Mouse (Mus musculus): Measurements from ENCODE around the gene Ass1. TPM values are rescaled to one million over a fixed set of nuclear protein-coding genes. Genes with fewer than 3 reads are reported as not detected.
A peak's percentile ranks its signal among the peaks of the same experiment; 100 is the strongest.

Gene Ass1
- 6.8 and 7.3 TPM in 2 replicates for polyA plus RNA-seq (2014; fragmentation: Nextera tagmentation; extraction: Ambion mirVana)

- ATAC-seq (ENCODE audit: low read depth) = peak; percentile 58
- Histone ChIP-seq H3K9ac (replicated peaks; ENCODE audit: low read depth, low read length) (peak within 1 kb of the TSS; percentile 48), H3K4me1 (ENCODE audit: control insufficient read depth, insufficient read depth, low read length) (peaks cover 8% of the 10 kb centered on the region; the same call in 1 of the 2 replicates), H3K9me3 (ENCODE audit: control insufficient read depth, low read length) (no peaks in the 10 kb centered on the region), H3K4me3 (ENCODE audit: low read depth, low read length) (peak within 1 kb of the TSS; percentile 35), H3K36me3 (ENCODE audit: control insufficient read depth, insufficient read depth, low read length) (no peaks in the 10 kb centered on the region), H3K27me3 (ENCODE audit: control insufficient read depth, insufficient read depth, low read length) (peaks cover 27% of the 10 kb centered on the region), H3K27ac (ENCODE audit: low read depth, low read length) (no peak within 1 kb of the TSS), H3K4me2 (ENCODE audit: low read depth, low read length) (peak within 1 kb of the TSS; percentile 83)
- under 1% methylated on average over 42 of the region's 49 CpGs for WGBS
These were observed at the start of gene Ass1 for GRCm38 (mm10) chr2:31469931-31470682. Gene Ass1 (plus strand): TSS chr2:31470207.

DNA sequence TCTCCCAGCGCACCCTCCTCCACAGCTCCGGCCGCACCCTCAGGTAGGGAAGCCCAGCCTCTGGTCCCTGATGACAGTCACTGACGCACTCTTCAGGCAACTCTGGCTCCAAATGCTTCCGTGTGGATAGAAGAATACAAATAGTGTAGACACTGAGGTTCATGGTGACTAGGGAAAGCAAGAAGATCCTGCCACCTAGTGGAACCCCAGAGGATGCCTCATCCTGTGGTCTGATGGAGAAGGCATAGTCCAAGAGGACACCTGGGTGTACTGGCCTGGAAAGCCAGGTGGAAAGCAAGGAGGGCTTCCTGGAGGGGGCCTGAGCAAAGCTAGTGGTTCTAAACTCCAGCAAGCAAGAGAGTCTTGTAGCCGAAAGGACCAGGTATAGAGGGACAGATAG lies 49.1 kb upstream of the Ass1 start:
- 87% methylated on average over 6 of the region's 6 CpGs for WGBS
- Histone ChIP-seq H3K9ac (replicated peaks; ENCODE audit: low read depth, low read length) (no peak overlapping the region), H3K36me3 (ENCODE audit: control insufficient read depth, insufficient read depth, low read length) (no peaks in the 10 kb centered on the region), H3K27ac (ENCODE audit: low read depth, low read length) (no peak overlapping the region), H3K4me1 (ENCODE audit: control insufficient read depth, insufficient read depth, low read length) (no peaks in the 10 kb centered on the region), H3K27me3 (ENCODE audit: control insufficient read depth, insufficient read depth, low read length) (no peaks in the 10 kb centered on the region), H3K4me2 (ENCODE audit: low read depth, low read length) (no peak overlapping the region), H3K4me3 (ENCODE audit: low read depth, low read length) (no peak overlapping the region), H3K9me3 (ENCODE audit: control insufficient read depth, low read length) (no peaks in the 10 kb centered on the region)
- ATAC-seq (ENCODE audit: low read depth) = no peak

DNA sequence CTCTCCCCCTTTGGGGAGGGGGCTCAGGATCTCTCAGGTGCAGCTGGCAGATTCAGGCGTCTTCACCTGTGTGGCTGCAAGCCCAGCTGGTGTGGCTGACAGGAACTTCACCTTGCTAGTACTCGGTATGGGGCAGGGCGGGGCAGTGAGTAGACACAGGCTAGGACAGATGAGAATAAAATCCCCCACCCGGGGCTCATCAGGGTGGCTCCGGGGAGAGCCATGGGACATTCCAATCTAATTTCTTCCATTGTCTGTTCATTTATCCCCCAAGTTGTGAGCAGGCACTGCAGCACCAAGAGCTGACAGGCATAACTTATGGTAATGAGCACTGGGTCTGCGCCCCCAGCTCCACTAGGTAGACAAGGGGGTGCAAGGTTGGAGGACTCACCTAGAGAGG lies 47.4 kb upstream of the Ass1 start:
- Histone ChIP-seq H3K4me3 (ENCODE audit: low read depth, low read length) (no peak overlapping the region), H3K4me2 (ENCODE audit: low read depth, low read length) (no peak overlapping the region), H3K4me1 (ENCODE audit: control insufficient read depth, insufficient read depth, low read length) (no peaks in the 10 kb centered on the region), H3K9me3 (ENCODE audit: control insufficient read depth, low read length) (no peaks in the 10 kb centered on the region), H3K36me3 (ENCODE audit: control insufficient read depth, insufficient read depth, low read length) (no peaks in the 10 kb centered on the region), H3K27me3 (ENCODE audit: control insufficient read depth, insufficient read depth, low read length) (no peaks in the 10 kb centered on the region), H3K9ac (replicated peaks; ENCODE audit: low read depth, low read length) (no peak overlapping the region), H3K27ac (ENCODE audit: low read depth, low read length) (no peak overlapping the region)
- no peak for ATAC-seq (ENCODE audit: low read depth)
- 66% methylated on average over 6 of the region's 6 CpGs for WGBS

DNA sequence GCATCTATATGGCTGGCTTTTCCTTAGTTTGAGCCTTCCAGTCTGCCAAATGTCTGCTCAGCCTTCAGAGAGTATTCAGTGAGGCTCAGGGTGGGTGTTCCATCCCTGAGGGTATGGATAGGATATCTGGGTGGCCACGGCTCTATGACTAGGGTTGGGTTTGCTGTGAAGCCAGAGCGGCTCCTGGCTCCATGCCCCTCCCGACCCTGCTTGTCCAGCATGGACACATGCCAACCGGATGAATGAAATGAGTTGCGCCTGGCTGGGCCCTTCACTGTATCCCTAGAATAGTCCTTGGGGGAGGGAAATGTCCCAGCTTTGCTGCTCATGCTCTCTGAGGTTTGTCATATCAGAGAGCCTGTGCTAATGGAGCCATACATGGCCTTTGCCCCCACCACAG lies 38.5 kb upstream of the Ass1 start:
- no peaks in the 10 kb centered on the region for H3K4me1 ChIP-seq (ENCODE audit: control insufficient read depth, insufficient read depth, low read length)
- no peaks in the 10 kb centered on the region for H3K9me3 ChIP-seq (ENCODE audit: control insufficient read depth, low read length)
- ATAC-seq (ENCODE audit: low read depth) = no peak
- H3K9ac ChIP-seq (replicated peaks; ENCODE audit: low read depth, low read length) = no peak overlapping the region
- H3K4me3 ChIP-seq (ENCODE audit: low read depth, low read length) = no peak overlapping the region
- 75% methylated on average over 5 of the region's 5 CpGs for WGBS
- H3K27me3 ChIP-seq (ENCODE audit: control insufficient read depth, insufficient read depth, low read length) = no peaks in the 10 kb centered on the region; the same call in 1 of the 2 replicates
- H3K27ac ChIP-seq (ENCODE audit: low read depth, low read length) = no peak overlapping the region
- H3K4me2 ChIP-seq (ENCODE audit: low read depth, low read length) = no peak overlapping the region
- no peaks in the 10 kb centered on the region for H3K36me3 ChIP-seq (ENCODE audit: control insufficient read depth, insufficient read depth, low read length)

- Histone ChIP-seq H3K4me2 (ENCODE audit: low read depth, low read length) (no peak overlapping the region), H3K36me3 (ENCODE audit: control insufficient read depth, insufficient read depth, low read length) (no peaks in the 10 kb centered on the region), H3K27me3 (ENCODE audit: control insufficient read depth, insufficient read depth, low read length) (no peaks in the 10 kb centered on the region; the same call in 1 of the 2 replicates), H3K4me3 (ENCODE audit: low read depth, low read length) (no peak overlapping the region), H3K9ac (replicated peaks; ENCODE audit: low read depth, low read length) (no peak overlapping the region), H3K9me3 (ENCODE audit: control insufficient read depth, low read length) (no peaks in the 10 kb centered on the region), H3K27ac (ENCODE audit: low read depth, low read length) (no peak overlapping the region), H3K4me1 (ENCODE audit: control insufficient read depth, insufficient read depth, low read length) (no peaks in the 10 kb centered on the region)
- no peak for ATAC-seq (ENCODE audit: low read depth)
- WGBS = 79% methylated on average over 10 of the region's 10 CpGs
These were observed 35.3 kb upstream of the Ass1 start for GRCm38 (mm10) chr2:31434746-31435145.

DNA sequence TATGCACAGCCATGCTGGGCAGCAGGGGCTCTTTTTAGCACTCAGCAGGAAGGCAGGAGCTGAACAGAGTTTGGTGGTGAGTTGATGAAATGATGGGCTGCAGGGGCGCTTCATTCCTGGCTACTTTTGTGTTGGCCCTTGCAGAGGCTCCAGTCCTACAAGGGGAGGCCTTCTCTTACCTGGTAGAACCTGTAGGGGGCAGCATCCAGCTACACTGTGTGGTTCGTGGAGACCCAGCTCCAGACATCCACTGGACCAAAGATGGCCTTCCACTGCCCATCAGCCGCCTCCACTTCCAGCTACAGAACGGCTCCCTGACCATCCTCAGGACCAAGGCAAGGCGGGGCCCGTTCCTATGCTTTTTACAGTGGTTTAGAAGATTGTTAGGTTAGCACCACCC lies 34.4 kb upstream of the Ass1 start:
- ATAC-seq (ENCODE audit: low read depth) = no peak
- Histone ChIP-seq H3K27ac (ENCODE audit: low read depth, low read length) (no peak overlapping the region), H3K9ac (replicated peaks; ENCODE audit: low read depth, low read length) (no peak overlapping the region), H3K4me2 (ENCODE audit: low read depth, low read length) (no peak overlapping the region), H3K4me1 (ENCODE audit: control insufficient read depth, insufficient read depth, low read length) (no peaks in the 10 kb centered on the region), H3K9me3 (ENCODE audit: control insufficient read depth, low read length) (no peaks in the 10 kb centered on the region), H3K4me3 (ENCODE audit: low read depth, low read length) (no peak overlapping the region), H3K36me3 (ENCODE audit: control insufficient read depth, insufficient read depth, low read length) (no peaks in the 10 kb centered on the region), H3K27me3 (ENCODE audit: control insufficient read depth, insufficient read depth, low read length) (no peaks in the 10 kb centered on the region; the same call in 1 of the 2 replicates)
- WGBS = 39% methylated on average over 6 of the region's 6 CpGs

GRCm38 (mm10) chr2:31437480-31438245 lies 32.3 kb upstream of the Ass1 start:
- no peak for ATAC-seq (ENCODE audit: low read depth)
- Histone ChIP-seq H3K4me3 (ENCODE audit: low read depth, low read length) (no peak overlapping the region), H3K4me1 (ENCODE audit: control insufficient read depth, insufficient read depth, low read length) (no peaks in the 10 kb centered on the region), H3K4me2 (ENCODE audit: low read depth, low read length) (no peak overlapping the region), H3K36me3 (ENCODE audit: control insufficient read depth, insufficient read depth, low read length) (no peaks in the 10 kb centered on the region), H3K27me3 (ENCODE audit: control insufficient read depth, insufficient read depth, low read length) (no peaks in the 10 kb centered on the region; the same call in 1 of the 2 replicates), H3K9me3 (ENCODE audit: control insufficient read depth, low read length) (no peaks in the 10 kb centered on the region), H3K9ac (replicated peaks; ENCODE audit: low read depth, low read length) (no peak overlapping the region), H3K27ac (ENCODE audit: low read depth, low read length) (no peak overlapping the region)
- 59% methylated on average over 13 of the region's 14 CpGs for WGBS

- Histone ChIP-seq H3K4me3 (ENCODE audit: low read depth, low read length) (no peak overlapping the region), H3K27ac (ENCODE audit: low read depth, low read length) (no peak overlapping the region), H3K4me2 (ENCODE audit: low read depth, low read length) (no peak overlapping the region), H3K36me3 (ENCODE audit: control insufficient read depth, insufficient read depth, low read length) (no peaks in the 10 kb centered on the region), H3K4me1 (ENCODE audit: control insufficient read depth, insufficient read depth, low read length) (no peaks in the 10 kb centered on the region), H3K9me3 (ENCODE audit: control insufficient read depth, low read length) (no peaks in the 10 kb centered on the region), H3K9ac (replicated peaks; ENCODE audit: low read depth, low read length) (no peak overlapping the region), H3K27me3 (ENCODE audit: control insufficient read depth, insufficient read depth, low read length) (no peaks in the 10 kb centered on the region; the same call in 1 of the 2 replicates)
- 84% methylated on average over 6 of the region's 6 CpGs for WGBS
- no peak for ATAC-seq (ENCODE audit: low read depth)
These were observed 30.4 kb upstream of the Ass1 start for GRCm38 (mm10) chr2:31439576-31439975.
